Mouse (Mus musculus) frontal cortex, postnatal 14 days (tissue): ENCODE results near the gene Cldn19.

Source experiments
- DNase-seq, 2 experiments: peaks; one replicate each; pipeline ENCODE4 v3.0.0; 2022; ENCODE audit warnings: low spot score in 2 of 2

Cldn19 gene

GRCm38 (mm10) chr4:119300761-119301160 is 45.5 kb downstream of the Cldn19 start:
- no peak for DNase-seq

- DNase-seq: no peak
Observed at GRCm38 (mm10) chr4:119301777-119302176, 46.6 kb downstream of the Cldn19 start.

DNA sequence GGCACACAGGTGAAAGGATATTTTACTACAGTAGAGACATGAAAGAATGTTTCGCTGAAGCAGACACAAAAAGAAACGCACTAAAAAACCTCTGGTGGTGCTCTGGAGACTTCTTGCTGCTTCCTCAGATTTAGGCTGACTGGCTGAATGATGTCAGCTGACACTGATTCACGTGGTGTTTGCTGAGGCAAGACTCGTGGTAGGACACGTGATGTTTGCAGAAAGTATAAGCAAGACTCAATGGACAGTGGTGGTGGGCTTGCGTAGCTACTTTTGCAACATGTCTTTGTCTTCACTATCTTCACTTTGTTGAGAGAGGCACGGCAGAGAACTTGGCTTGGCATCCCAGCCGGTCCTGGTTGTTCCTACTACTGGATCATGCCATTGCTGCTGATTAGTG is 48.1 kb downstream of the Cldn19 start:
- no peak for DNase-seq

DNA sequence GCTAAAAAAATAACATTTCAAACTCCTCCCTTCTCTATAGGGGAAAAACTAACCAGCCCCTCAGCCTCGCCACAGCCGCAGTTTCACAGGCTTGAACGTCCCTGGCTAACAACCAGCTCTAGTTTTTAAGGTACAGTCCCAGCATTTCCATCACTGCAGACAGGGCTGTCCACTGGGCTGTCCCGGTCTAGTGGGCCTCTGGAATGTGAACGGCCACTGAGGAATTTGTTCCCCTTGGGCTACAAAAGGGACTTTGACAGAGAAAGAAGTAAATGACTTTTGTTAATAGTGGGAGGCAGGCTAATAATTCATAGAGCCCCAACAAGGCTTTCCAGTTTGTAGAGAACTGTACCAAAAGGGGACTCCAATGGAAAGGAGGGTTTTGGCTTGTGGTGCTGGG is 50.2 kb downstream of the Cldn19 start:
- DNase-seq: no peak
